Mouse (Mus musculus): ENCODE measurements at regions not wholly inside any gene's neighbourhood (a gene's known extent, or its start where the extent isn't known, plus 50 kb on each side); places are given as distances from the start of the nearest gene placed in this dataset.

GRCm38 (mm10) chr2:161418062-161418461 is 309.2 kb upstream of the Chd6 start:
- 77% methylated on average over 7 of the region's 7 CpGs for WGBS
- no peak for DNase-seq
- Histone ChIP-seq H3K4me1 (ENCODE audit: control insufficient read depth, insufficient read depth, low read length) (no peaks in the 10 kb centered on the region), H3K27me3 (replicated peaks; ENCODE audit: control insufficient read depth, insufficient read depth, low read length) (no peaks in the 10 kb centered on the region), H3K27ac (ENCODE audit: insufficient read depth, low read depth, low read length) (no peak overlapping the region), H3K36me3 (ENCODE audit: control insufficient read depth, insufficient read depth, low read length) (no peaks in the 10 kb centered on the region), H3K4me3 (ENCODE audit: insufficient read depth, low read depth, low read length) (no peak overlapping the region)
- TF ChIP-seq POLR2A (IDR thresholded peaks at IDR 0.05; ENCODE audit: low read depth, low read length) (no peak), CTCF (conservative IDR thresholded peaks at IDR 0.05; ENCODE audit: insufficient read depth, insufficient read length, low read depth, low read length) (no peak)

GRCm38 (mm10) chr2:161416218-161416927 is 307.5 kb upstream of the Chd6 start:
- Histone ChIP-seq H3K4me1 (ENCODE audit: control insufficient read depth, insufficient read depth, low read length) (no peaks in the 10 kb centered on the region), H3K27ac (ENCODE audit: insufficient read depth, low read depth, low read length) (no peak overlapping the region), H3K4me3 (ENCODE audit: insufficient read depth, low read depth, low read length) (no peak overlapping the region), H3K27me3 (replicated peaks; ENCODE audit: control insufficient read depth, insufficient read depth, low read length) (no peaks in the 10 kb centered on the region), H3K36me3 (ENCODE audit: control insufficient read depth, insufficient read depth, low read length) (no peaks in the 10 kb centered on the region)
- 68% methylated on average over 13 of the region's 13 CpGs for WGBS
- TF ChIP-seq POLR2A (IDR thresholded peaks at IDR 0.05; ENCODE audit: low read depth, low read length) (no peak), CTCF (conservative IDR thresholded peaks at IDR 0.05; ENCODE audit: insufficient read depth, insufficient read length, low read depth, low read length) (no peak)
- DNase-seq: no peak

GRCm38 (mm10) chr2:161408306-161408705 is 299.4 kb upstream of the Chd6 start:
- H3K36me3 ChIP-seq (ENCODE audit: control insufficient read depth, insufficient read depth, low read length): no peaks in the 10 kb centered on the region

GRCm38 (mm10) chr2:161405847-161406384 is 297.0 kb upstream of the Chd6 start:
- no peak for DNase-seq
- Histone ChIP-seq H3K27me3 (replicated peaks; ENCODE audit: control insufficient read depth, insufficient read depth, low read length) (no peaks in the 10 kb centered on the region), H3K4me1 (ENCODE audit: control insufficient read depth, insufficient read depth, low read length) (no peaks in the 10 kb centered on the region), H3K27ac (ENCODE audit: insufficient read depth, low read depth, low read length) (no peak overlapping the region), H3K36me3 (ENCODE audit: control insufficient read depth, insufficient read depth, low read length) (no peaks in the 10 kb centered on the region), H3K4me3 (ENCODE audit: insufficient read depth, low read depth, low read length) (no peak overlapping the region)
- no peak for TF ChIP-seq CTCF (conservative IDR thresholded peaks at IDR 0.05; ENCODE audit: insufficient read depth, insufficient read length, low read depth, low read length)
- no peak for TF ChIP-seq POLR2A (IDR thresholded peaks at IDR 0.05; ENCODE audit: low read depth, low read length)
- 44% methylated on average over 1 of the region's 1 CpGs for WGBS

More at GRCm38 (mm10) chr2:161408306-161408705, 299.4 kb upstream of the Chd6 start:
- 93% methylated on average over 1 of the region's 1 CpGs for WGBS
- Histone ChIP-seq H3K27ac (ENCODE audit: insufficient read depth, low read depth, low read length) (no peak overlapping the region), H3K4me3 (ENCODE audit: insufficient read depth, low read depth, low read length) (no peak overlapping the region), H3K27me3 (replicated peaks; ENCODE audit: control insufficient read depth, insufficient read depth, low read length) (no peaks in the 10 kb centered on the region), H3K4me1 (ENCODE audit: control insufficient read depth, insufficient read depth, low read length) (no peaks in the 10 kb centered on the region)
- no peak for TF ChIP-seq POLR2A (IDR thresholded peaks at IDR 0.05; ENCODE audit: low read depth, low read length)
- TF ChIP-seq CTCF (conservative IDR thresholded peaks at IDR 0.05; ENCODE audit: insufficient read depth, insufficient read length, low read depth, low read length): no peak
- no peak for DNase-seq

GRCm38 (mm10) chr2:161398061-161398460 is 289.2 kb upstream of the Chd6 start:
- 93% methylated on average over 3 of the region's 3 CpGs for WGBS

GRCm38 (mm10) chr2:161390954-161391690 is 282.2 kb upstream of the Chd6 start:
- DNase-seq: no peak
- Histone ChIP-seq H3K27ac (ENCODE audit: insufficient read depth, low read depth, low read length) (no peak overlapping the region), H3K27me3 (replicated peaks; ENCODE audit: control insufficient read depth, insufficient read depth, low read length) (no peaks in the 10 kb centered on the region), H3K36me3 (ENCODE audit: control insufficient read depth, insufficient read depth, low read length) (no peaks in the 10 kb centered on the region), H3K4me1 (ENCODE audit: control insufficient read depth, insufficient read depth, low read length) (peaks cover 6% of the 10 kb centered on the region; the same call in 1 of the 2 replicates), H3K4me3 (ENCODE audit: insufficient read depth, low read depth, low read length) (no peak overlapping the region)
- 51% methylated on average over 15 of the region's 15 CpGs for WGBS
- no peak for TF ChIP-seq CTCF (conservative IDR thresholded peaks at IDR 0.05; ENCODE audit: insufficient read depth, insufficient read length, low read depth, low read length)
- no peak for TF ChIP-seq POLR2A (IDR thresholded peaks at IDR 0.05; ENCODE audit: low read depth, low read length)

More at GRCm38 (mm10) chr2:161398061-161398460, 289.2 kb upstream of the Chd6 start:
- H3K36me3 ChIP-seq (ENCODE audit: control insufficient read depth, insufficient read depth, low read length): no peaks in the 10 kb centered on the region
- no peaks in the 10 kb centered on the region for H3K4me1 ChIP-seq (ENCODE audit: control insufficient read depth, insufficient read depth, low read length)
- no peak for DNase-seq
- no peak for TF ChIP-seq CTCF (conservative IDR thresholded peaks at IDR 0.05; ENCODE audit: insufficient read depth, insufficient read length, low read depth, low read length)
- TF ChIP-seq POLR2A (IDR thresholded peaks at IDR 0.05; ENCODE audit: low read depth, low read length): no peak
- H3K4me3 ChIP-seq (ENCODE audit: insufficient read depth, low read depth, low read length): no peak overlapping the region
- H3K27me3 ChIP-seq (replicated peaks; ENCODE audit: control insufficient read depth, insufficient read depth, low read length): no peaks in the 10 kb centered on the region
- H3K27ac ChIP-seq (ENCODE audit: insufficient read depth, low read depth, low read length): no peak overlapping the region

- no peak for TF ChIP-seq CTCF (conservative IDR thresholded peaks at IDR 0.05; ENCODE audit: insufficient read depth, insufficient read length, low read depth, low read length)
- no peak for TF ChIP-seq POLR2A (IDR thresholded peaks at IDR 0.05; ENCODE audit: low read depth, low read length)
- Histone ChIP-seq H3K27me3 (replicated peaks; ENCODE audit: control insufficient read depth, insufficient read depth, low read length) (no peaks in the 10 kb centered on the region), H3K36me3 (ENCODE audit: control insufficient read depth, insufficient read depth, low read length) (no peaks in the 10 kb centered on the region), H3K4me3 (ENCODE audit: insufficient read depth, low read depth, low read length) (no peak overlapping the region), H3K4me1 (ENCODE audit: control insufficient read depth, insufficient read depth, low read length) (peaks cover 6% of the 10 kb centered on the region; the same call in 1 of the 2 replicates), H3K27ac (ENCODE audit: insufficient read depth, low read depth, low read length) (no peak overlapping the region)
- DNase-seq: no peak
- 86% methylated on average over 5 of the region's 5 CpGs for WGBS
Observed at GRCm38 (mm10) chr2:161389318-161389835, 280.5 kb upstream of the Chd6 start.

All from kidney, adult 2 months (tissue).